Mouse (Mus musculus): ENCODE results near the gene Ppp1r18. TPM values are rescaled to one million over a fixed set of nuclear protein-coding genes. Genes with fewer than 3 reads are reported as not detected.
"Not testable (repeated sequence)": the region's sequence is repeated elsewhere in the genome, so short reads cannot be mapped to it uniquely, and the experiment has no call there.

Ppp1r18 gene
- polyA plus RNA-seq, 1 experiment from 2014 or later: 22.2 TPM

- peak overlapping the region; percentile 97 for H3K4me3 ChIP-seq (ENCODE audit: low read length)
- H3K36me3 ChIP-seq (ENCODE audit: insufficient read depth, low read length): peaks cover 42% of the 10 kb centered on the region
- 0 out of 2 replicates have a peak, but pooled peaks have one; percentile 2 for ATAC-seq (ENCODE audit: low FRiP score, low TSS enrichment)
- peak overlapping the region; percentile 74 for H3K4me2 ChIP-seq (replicated peaks; ENCODE audit: low read depth, low read length)
- peaks cover 35% of the 10 kb centered on the region for H3K4me1 ChIP-seq (ENCODE audit: insufficient read depth, low read length)
- H3K27ac ChIP-seq (ENCODE audit: low read length): peak overlapping the region; percentile 99
- H3K9me3 ChIP-seq (ENCODE audit: low read length): no peaks in the 10 kb centered on the region
- H3K27me3 ChIP-seq (ENCODE audit: insufficient read depth, low read length): no peaks in the 10 kb centered on the region
- WGBS: 5% methylated on average over 24 of the region's 24 CpGs
- H3K9ac ChIP-seq (replicated peaks; ENCODE audit: low read length): peak overlapping the region; percentile 99
These were observed 29.0 kb upstream of the Ppp1r18 start for GRCm38 (mm10) chr17:35836178-35836965.

- H3K4me3 ChIP-seq (ENCODE audit: low read length): peak overlapping the region; percentile 97
- peak overlapping the region; percentile 99 for H3K9ac ChIP-seq (replicated peaks; ENCODE audit: low read length)
- peak overlapping the region; percentile 99 for H3K27ac ChIP-seq (ENCODE audit: low read length)
- peaks cover 38% of the 10 kb centered on the region for H3K4me1 ChIP-seq (ENCODE audit: insufficient read depth, low read length)
- H3K9me3 ChIP-seq (ENCODE audit: low read length): no peaks in the 10 kb centered on the region
- peak overlapping the region; percentile 74 for H3K4me2 ChIP-seq (replicated peaks; ENCODE audit: low read depth, low read length)
- peak; percentile 35 for ATAC-seq (ENCODE audit: low FRiP score, low TSS enrichment)
- 0% methylated on average over 22 of the region's 25 CpGs for whole genome bisulfite sequencing
- no peaks in the 10 kb centered on the region for H3K27me3 ChIP-seq (ENCODE audit: insufficient read depth, low read length)
- peaks cover 42% of the 10 kb centered on the region for H3K36me3 ChIP-seq (ENCODE audit: insufficient read depth, low read length)
These were observed 28.4 kb upstream of the Ppp1r18 start for GRCm38 (mm10) chr17:35836991-35837422.

GRCm38 (mm10) chr17:35837487-35837886 is 27.9 kb upstream of the Ppp1r18 start:
- Histone ChIP-seq H3K4me3 (ENCODE audit: low read length) (peak overlapping the region; percentile 97), H3K9me3 (ENCODE audit: low read length) (no peaks in the 10 kb centered on the region), H3K36me3 (ENCODE audit: insufficient read depth, low read length) (peaks cover 39% of the 10 kb centered on the region), H3K27ac (ENCODE audit: low read length) (peak overlapping the region; percentile 99), H3K27me3 (ENCODE audit: insufficient read depth, low read length) (no peaks in the 10 kb centered on the region), H3K4me2 (replicated peaks; ENCODE audit: low read depth, low read length) (peak overlapping the region; percentile 74), H3K4me1 (ENCODE audit: insufficient read depth, low read length) (peaks cover 42% of the 10 kb centered on the region), H3K9ac (replicated peaks; ENCODE audit: low read length) (peak overlapping the region; percentile 99)
- no peak for ATAC-seq (ENCODE audit: low FRiP score, low TSS enrichment)
- WGBS: under 1% methylated on average over 18 of the region's 18 CpGs

GRCm38 (mm10) chr17:35838122-35838544 is 27.3 kb upstream of the Ppp1r18 start, which contains the start of gene Tubb5:
Gene Tubb5 (minus strand): TSS chr17:35838306.
- WGBS: under 1% methylated on average over 29 of the region's 29 CpGs
- Histone ChIP-seq H3K4me2 (replicated peaks; ENCODE audit: low read depth, low read length) (peak within 1 kb of the TSS; percentile 74), H3K9ac (replicated peaks; ENCODE audit: low read length) (peak within 1 kb of the TSS; percentile 99), H3K36me3 (ENCODE audit: insufficient read depth, low read length) (peaks cover 35% of the 10 kb centered on the region), H3K27me3 (ENCODE audit: insufficient read depth, low read length) (no peaks in the 10 kb centered on the region), H3K4me1 (ENCODE audit: insufficient read depth, low read length) (peaks cover 46% of the 10 kb centered on the region), H3K4me3 (ENCODE audit: low read length) (peak within 1 kb of the TSS; percentile 97), H3K9me3 (ENCODE audit: low read length) (no peaks in the 10 kb centered on the region), H3K27ac (ENCODE audit: low read length) (peak within 1 kb of the TSS; percentile 99)
- peak; percentile 85 for ATAC-seq (ENCODE audit: low FRiP score, low TSS enrichment)

- Histone ChIP-seq H3K4me2 (replicated peaks; ENCODE audit: low read depth, low read length) (peak overlapping the region; percentile 66), H3K4me1 (ENCODE audit: insufficient read depth, low read length) (peaks cover 46% of the 10 kb centered on the region), H3K9ac (replicated peaks; ENCODE audit: low read length) (peak overlapping the region; percentile 99), H3K4me3 (ENCODE audit: low read length) (peak overlapping the region; percentile 97), H3K36me3 (ENCODE audit: insufficient read depth, low read length) (peaks cover 30% of the 10 kb centered on the region), H3K27ac (ENCODE audit: low read length) (peak overlapping the region; percentile 96), H3K9me3 (ENCODE audit: low read length) (no peaks in the 10 kb centered on the region), H3K27me3 (ENCODE audit: insufficient read depth, low read length) (no peaks in the 10 kb centered on the region)
- WGBS: under 1% methylated on average over 5 of the region's 5 CpGs
- no peak for ATAC-seq (ENCODE audit: low FRiP score, low TSS enrichment)
These were observed 26.8 kb upstream of the Ppp1r18 start for GRCm38 (mm10) chr17:35838570-35838969.

- H3K36me3 ChIP-seq (ENCODE audit: insufficient read depth, low read length): peaks cover 26% of the 10 kb centered on the region
- H3K9ac ChIP-seq (replicated peaks; ENCODE audit: low read length): peak overlapping the region; percentile 99
- peak overlapping the region; percentile 66 for H3K4me2 ChIP-seq (replicated peaks; ENCODE audit: low read depth, low read length)
- H3K4me1 ChIP-seq (ENCODE audit: insufficient read depth, low read length): peaks cover 41% of the 10 kb centered on the region
- H3K27me3 ChIP-seq (ENCODE audit: insufficient read depth, low read length); ATAC-seq (ENCODE audit: low FRiP score, low TSS enrichment); H3K9me3 ChIP-seq (ENCODE audit: low read length): not testable (repeated sequence)
- peak overlapping the region; percentile 97 for H3K4me3 ChIP-seq (ENCODE audit: low read length)
- WGBS: 42% methylated on average over 3 of the region's 3 CpGs
- peak overlapping the region; percentile 96 for H3K27ac ChIP-seq (ENCODE audit: low read length)
These were observed 26.4 kb upstream of the Ppp1r18 start for GRCm38 (mm10) chr17:35839002-35839401.

GRCm38 (mm10) chr17:35840561-35840960 is 24.8 kb upstream of the Ppp1r18 start:
- Histone ChIP-seq H3K9me3 (ENCODE audit: low read length) (no peaks in the 10 kb centered on the region), H3K4me2 (replicated peaks; ENCODE audit: low read depth, low read length) (peak overlapping the region; percentile 47), H3K27me3 (ENCODE audit: insufficient read depth, low read length) (no peaks in the 10 kb centered on the region), H3K4me3 (ENCODE audit: low read length) (peak overlapping the region; percentile 76), H3K9ac (replicated peaks; ENCODE audit: low read length) (peak overlapping the region; percentile 64), H3K36me3 (ENCODE audit: insufficient read depth, low read length) (peaks cover 19% of the 10 kb centered on the region), H3K27ac (ENCODE audit: low read length) (peak overlapping the region; percentile 79), H3K4me1 (ENCODE audit: insufficient read depth, low read length) (peaks cover 26% of the 10 kb centered on the region)
- WGBS: 55% methylated on average over 14 of the region's 14 CpGs
- ATAC-seq (ENCODE audit: low FRiP score, low TSS enrichment): no peak

- peak within 1 kb of the TSS; percentile 84 for H3K9ac ChIP-seq (replicated peaks; ENCODE audit: low read length)
- no peaks in the 10 kb centered on the region for H3K27me3 ChIP-seq (ENCODE audit: insufficient read depth, low read length)
- no peaks in the 10 kb centered on the region for H3K9me3 ChIP-seq (ENCODE audit: low read length)
- H3K4me3 ChIP-seq (ENCODE audit: low read length): peak within 1 kb of the TSS; percentile 76
- under 1% methylated on average over 59 of the region's 59 CpGs for WGBS
- peaks cover 19% of the 10 kb centered on the region for H3K36me3 ChIP-seq (ENCODE audit: insufficient read depth, low read length)
- peak within 1 kb of the TSS; percentile 91 for H3K27ac ChIP-seq (ENCODE audit: low read length)
- peak within 1 kb of the TSS; percentile 77 for H3K4me2 ChIP-seq (replicated peaks; ENCODE audit: low read depth, low read length)
- H3K4me1 ChIP-seq (ENCODE audit: insufficient read depth, low read length): peaks cover 19% of the 10 kb centered on the region
- ATAC-seq (ENCODE audit: low FRiP score, low TSS enrichment): peak; percentile 92
These were observed 24.1 kb upstream of the Ppp1r18 start, which contains the start of gene Mdc1 for GRCm38 (mm10) chr17:35841076-35841950. Gene Mdc1 (plus strand): TSS chr17:35841515.

GRCm38 (mm10) chr17:35842006-35842405 is 23.4 kb upstream of the Ppp1r18 start:
- Histone ChIP-seq H3K27me3 (ENCODE audit: insufficient read depth, low read length) (no peaks in the 10 kb centered on the region), H3K9ac (replicated peaks; ENCODE audit: low read length) (peak overlapping the region; percentile 84), H3K4me1 (ENCODE audit: insufficient read depth, low read length) (peaks cover 19% of the 10 kb centered on the region), H3K4me2 (replicated peaks; ENCODE audit: low read depth, low read length) (peak overlapping the region; percentile 77), H3K4me3 (ENCODE audit: low read length) (peak overlapping the region; percentile 76), H3K36me3 (ENCODE audit: insufficient read depth, low read length) (peaks cover 18% of the 10 kb centered on the region), H3K27ac (ENCODE audit: low read length) (peak overlapping the region; percentile 91), H3K9me3 (ENCODE audit: low read length) (no peaks in the 10 kb centered on the region)
- no peak for ATAC-seq (ENCODE audit: low FRiP score, low TSS enrichment)
- 15% methylated on average over 11 of the region's 11 CpGs for WGBS

Measured in kidney, embryonic 16.5 days (tissue).